7 mouse cellular contexts compared by ENCODE assay signal in the genomic region with DNA sequence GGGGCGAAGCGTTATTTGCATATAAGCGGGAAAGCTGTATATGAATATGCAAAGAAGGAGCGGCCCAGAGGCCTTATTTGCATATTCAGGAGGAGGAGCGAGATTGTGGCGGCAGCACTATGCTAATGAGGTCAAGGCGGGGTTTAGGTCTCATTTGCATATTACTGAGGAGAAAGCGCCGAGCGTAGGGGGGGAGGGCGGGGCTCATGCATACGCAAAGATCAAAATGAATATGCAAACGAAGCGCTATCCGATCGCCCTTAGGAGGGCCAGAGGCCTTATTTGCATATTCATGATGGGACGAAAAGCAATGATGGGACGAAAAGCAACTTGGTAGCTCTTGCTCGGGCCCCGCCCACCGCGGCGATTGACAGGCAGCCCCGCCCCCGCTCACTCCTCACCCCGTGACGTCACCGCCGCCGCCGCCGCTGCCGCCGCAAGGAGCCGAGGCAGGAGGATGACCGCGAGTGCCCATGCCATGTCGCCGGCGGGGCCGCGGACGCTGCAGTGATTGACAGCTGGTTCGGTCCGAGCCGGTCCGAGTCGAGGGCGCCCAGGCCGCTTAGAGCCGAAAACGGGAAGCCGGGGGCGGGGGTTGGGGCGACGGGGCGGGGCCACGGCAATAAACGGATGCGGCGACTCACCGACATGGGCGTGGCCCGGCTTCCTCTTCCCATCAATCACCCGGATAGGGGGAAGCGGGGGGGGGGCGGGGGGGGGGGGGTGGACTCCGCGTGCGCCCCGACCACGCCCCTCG. TPM values are rescaled to one million over a fixed set of nuclear protein-coding genes. Genes with fewer than 3 reads are reported as not detected.
A peak's percentile ranks its signal among the peaks of the same experiment; 100 is the strongest.
DNase-seq lines count a peak whose midpoint lies in the region; ATAC-seq and TF ChIP-seq lines count a peak whose summit lies in the region.

Gene Crlf2, minus strand, starts transcription at position 590 of the 757 bp plus-strand sequence.

- H3K4me1 ChIP-seq in embryonic facial prominence, embryonic 10.5 days: no peaks in the 10 kb centered on the region
- no peaks in the 10 kb centered on the region for H3K4me1 ChIP-seq in intestine, postnatal 0 days (replicated peaks; ENCODE audit: control insufficient read depth, insufficient read depth, low read length)
- no peaks in the 10 kb centered on the region for H3K4me1 ChIP-seq in midbrain, embryonic 12.5 days
- peaks cover 2% of the 10 kb centered on the region; the same call in 1 of the 2 replicates for H3K4me1 ChIP-seq in small intestine, adult 2 months (ENCODE audit: control insufficient read depth, insufficient read depth, insufficient read length, low read length)

- peak within 1 kb of the TSS; percentile 74 for H3K4me3 ChIP-seq in embryonic facial prominence, embryonic 10.5 days
- peak within 1 kb of the TSS; percentile 72 for H3K4me3 ChIP-seq in intestine, postnatal 0 days (ENCODE audit: low read depth, low read length)
- H3K4me3 ChIP-seq in midbrain, embryonic 12.5 days: peak within 1 kb of the TSS; percentile 69
- peak within 1 kb of the TSS; percentile 96 for H3K4me3 ChIP-seq in small intestine, adult 2 months (ENCODE audit: low read depth, low read length)

- peak; percentile 94 for DNase-seq in adrenal gland, postnatal 10 days
- DNase-seq in embryonic facial prominence, embryonic 10.5 days (ENCODE audit: low spot score): peak; percentile 92
- peak; percentile 81 for DNase-seq in gonadal fat pad, adult 2 months (ENCODE audit: low read depth)
- peak; percentile 93 for DNase-seq in left cerebral cortex, postnatal 4 days

- H3K9me3 ChIP-seq in embryonic facial prominence, embryonic 10.5 days: peaks cover 56% of the 10 kb centered on the region
- peaks cover 15% of the 10 kb centered on the region for H3K9me3 ChIP-seq in intestine, postnatal 0 days (ENCODE audit: control insufficient read depth)
- peaks cover 41% of the 10 kb centered on the region for H3K9me3 ChIP-seq in midbrain, embryonic 12.5 days

- no peak for TF ChIP-seq CTCF in intestine, postnatal 0 days (IDR thresholded peaks at IDR 0.05; ENCODE audit: low read depth)
- no peak for TF ChIP-seq CTCF in small intestine, adult 2 months (IDR thresholded peaks at IDR 0.05; ENCODE audit: extremely low read depth, insufficient read length, insufficient replicate concordance, low read depth, low read length)

- TF ChIP-seq POLR2A in small intestine, adult 2 months (IDR thresholded peaks at IDR 0.05; ENCODE audit: low read depth, low read length): no peak

- peaks cover 26% of the 10 kb centered on the region for H3K36me3 ChIP-seq in embryonic facial prominence, embryonic 10.5 days (replicated peaks)
- peaks cover 13% of the 10 kb centered on the region; the same call in 1 of the 2 replicates for H3K36me3 ChIP-seq in intestine, postnatal 0 days (ENCODE audit: control insufficient read depth, insufficient read depth)
- H3K36me3 ChIP-seq in midbrain, embryonic 12.5 days: peaks cover 19% of the 10 kb centered on the region
- no peaks in the 10 kb centered on the region for H3K36me3 ChIP-seq in small intestine, adult 2 months (ENCODE audit: control insufficient read depth, insufficient read depth, low read length)

- peak within 1 kb of the TSS; percentile 58 for H3K9ac ChIP-seq in intestine, postnatal 0 days (ENCODE audit: low read depth, low read length)
- peak within 1 kb of the TSS; percentile 52; the same call in 1 of the 2 replicates for H3K9ac ChIP-seq in midbrain, embryonic 12.5 days (replicated peaks)

- H3K4me2 ChIP-seq in intestine, postnatal 0 days (replicated peaks; ENCODE audit: low read depth): peak within 1 kb of the TSS; percentile 69
- H3K4me2 ChIP-seq in midbrain, embryonic 12.5 days (replicated peaks): peak within 1 kb of the TSS; percentile 49

- ATAC-seq in intestine, postnatal 0 days: peak; percentile 68
- ATAC-seq in midbrain, embryonic 12.5 days (ENCODE audit: low FRiP score, low read depth): peak; percentile 61

- no peaks in the 10 kb centered on the region for H3K27me3 ChIP-seq in embryonic facial prominence, embryonic 10.5 days (replicated peaks; ENCODE audit: low read depth, poor library complexity, severe bottlenecking)
- no peaks in the 10 kb centered on the region for H3K27me3 ChIP-seq in intestine, postnatal 0 days (replicated peaks; ENCODE audit: control insufficient read depth, insufficient read depth, low read length)
- H3K27me3 ChIP-seq in midbrain, embryonic 12.5 days: no peaks in the 10 kb centered on the region
- no peaks in the 10 kb centered on the region for H3K27me3 ChIP-seq in small intestine, adult 2 months (ENCODE audit: control insufficient read depth, insufficient read depth, low read length)

- WGBS in embryonic facial prominence, embryonic 10.5 days: under 1% methylated on average over 70 of the region's 73 CpGs
- WGBS in intestine, postnatal 0 days: under 1% methylated on average over 55 of the region's 73 CpGs
- under 1% methylated on average over 53 of the region's 73 CpGs for WGBS in midbrain, embryonic 12.5 days
- WGBS in small intestine, adult 2 months: 1% methylated on average over 56 of the region's 73 CpGs

- intact Hi-C loops in left cerebral cortex, postnatal 4 days (cut with DNase I): loop anchor here (5.0 kb wide), 1 partner anchor 549 kb away; the partner anchor contains the start of gene Gtpbp6

- H3K27ac ChIP-seq in embryonic facial prominence, embryonic 10.5 days (replicated peaks): peak within 1 kb of the TSS; percentile 92
- peak within 1 kb of the TSS; percentile 97 for H3K27ac ChIP-seq in intestine, postnatal 0 days (ENCODE audit: low read depth, low read length)
- H3K27ac ChIP-seq in midbrain, embryonic 12.5 days (replicated peaks): peak within 1 kb of the TSS; percentile 90
- H3K27ac ChIP-seq in small intestine, adult 2 months (ENCODE audit: insufficient read depth, low read depth, low read length): peak within 1 kb of the TSS; percentile 97

RNA-seq across cellular contexts. Expression of gene Crlf2, which starts in this region (rescaled TPM):
- 10 to 100 TPM; 23.1 to 25.9 TPM for total RNA-seq in adrenal gland, postnatal 10 days (2021)
- polyA plus RNA-seq in embryonic facial prominence, embryonic 10.5 days (2016; fragmentation: Nextera tagmentation; extraction: Ambion mirVana): 3.7 and 4.6 TPM in 2 replicates
- polyA plus RNA-seq in gonadal fat pad, adult 2 months (2012; rRNA removed): 20.2 and 38.0 TPM in 2 replicates
- 12.0 and 13.1 TPM in 2 replicates for polyA plus RNA-seq in intestine, postnatal 0 days (2015; fragmentation: Nextera tagmentation; extraction: Ambion mirVana)
- 10 to 100 TPM; 41.6 to 47.1 TPM for total RNA-seq in left cerebral cortex, postnatal 4 days (2021)
- 5.7 TPM in 2 replicates for polyA plus RNA-seq in midbrain, embryonic 12.5 days (2016; fragmentation: Nextera tagmentation; extraction: Ambion mirVana)
- polyA plus RNA-seq in small intestine, adult 2 months (2012; rRNA removed): 22.3 and 51.8 TPM in 2 replicates

Comparison
In these comparisons a context has a peak if more than half of its experiments do, and no peak if none do; other contexts are left out.
1. Peak in every context shown above with its lines: DNase-seq, ATAC-seq, H3K4me3 ChIP-seq and H3K27ac ChIP-seq.